ENCODE assay signal across 8 mouse cellular contexts in genomic region chr16:4679121-4680018, GRCm38 (mm10). TPM values are rescaled to one million over a fixed set of nuclear protein-coding genes. Genes with fewer than 3 reads are reported as not detected.
DNase-seq lines count a peak whose midpoint lies in the region; ATAC-seq and TF ChIP-seq lines count a peak whose summit lies in the region.

Gene Coro7, minus strand, starts transcription at chr16:4679777.

- no peaks in the 10 kb centered on the region for H3K27me3 ChIP-seq in embryonic facial prominence, embryonic 14.5 days (replicated peaks; ENCODE audit: control insufficient read depth, insufficient read depth, low read length)
- no peaks in the 10 kb centered on the region for H3K27me3 ChIP-seq in heart, adult 2 months (ENCODE audit: control insufficient read depth, insufficient read depth, low read length)
- no peaks in the 10 kb centered on the region for H3K27me3 ChIP-seq in limb, embryonic 13.5 days
- H3K27me3 ChIP-seq in midbrain, embryonic 16.5 days (ENCODE audit: control insufficient read depth, insufficient read depth, low read depth, low read length) = no peaks in the 10 kb centered on the region

- 0% methylated on average over 40 of the region's 47 CpGs for WGBS in embryonic facial prominence, embryonic 14.5 days
- WGBS in heart, adult 2 months = 1% methylated on average over 47 of the region's 47 CpGs
- under 1% methylated on average over 47 of the region's 47 CpGs for WGBS in limb, embryonic 13.5 days
- 0% methylated on average over 47 of the region's 47 CpGs for WGBS in midbrain, embryonic 16.5 days

- peak; percentile 75 for TF ChIP-seq POLR2A in heart, adult 2 months (IDR thresholded peaks at IDR 0.05; ENCODE audit: insufficient read depth, low read depth, low read length)

- no peak for TF ChIP-seq EP300 in heart, adult 2 months (IDR thresholded peaks at IDR 0.05; ENCODE audit: insufficient read depth, low read depth, low read length)

- ATAC-seq in embryonic facial prominence, embryonic 14.5 days (ENCODE audit: low read depth) = peak; percentile 90
- peak; percentile 91 for ATAC-seq in limb, embryonic 13.5 days (ENCODE audit: low FRiP score, low read depth)
- peak; percentile 87 for ATAC-seq in midbrain, embryonic 16.5 days

- peak; percentile 98 for DNase-seq in 3T3-L1 (ENCODE audit: low read depth, low spot score)
- DNase-seq in adrenal gland, postnatal 4 days (ENCODE audit: low spot score in 2 of 2) = peak; percentile 52 to 75
- DNase-seq in embryonic facial prominence, embryonic 14.5 days (ENCODE audit: low spot score) = peak; percentile 97
- DNase-seq in heart, adult 2 months = peak; percentile 90 to 94
- DNase-seq in kidney, adult 8-10 months = peak; percentile 94 to 95
- DNase-seq in spleen, postnatal 10 days (ENCODE audit: low spot score in 2 of 2) = peak; percentile 81 to 95

- H3K79me2 ChIP-seq in heart, adult 2 months (replicated peaks; ENCODE audit: control insufficient read depth, insufficient read depth, low read length) = peaks cover under 1% of the 10 kb centered on the region; the same call in 1 of the 2 replicates

- no peak for TF ChIP-seq CTCF in heart, adult 2 months (IDR thresholded peaks at IDR 0.05)

- peak within 1 kb of the TSS; percentile 93 for H3K4me2 ChIP-seq in embryonic facial prominence, embryonic 14.5 days (ENCODE audit: low read depth, low read length)
- peak within 1 kb of the TSS; percentile 95 for H3K4me2 ChIP-seq in limb, embryonic 13.5 days (replicated peaks)
- H3K4me2 ChIP-seq in midbrain, embryonic 16.5 days (ENCODE audit: low read length) = peak within 1 kb of the TSS; percentile 97

- peaks cover 21% of the 10 kb centered on the region for H3K36me3 ChIP-seq in embryonic facial prominence, embryonic 14.5 days (ENCODE audit: control insufficient read depth, insufficient read depth, low read length)
- H3K36me3 ChIP-seq in heart, adult 2 months (ENCODE audit: control insufficient read depth, insufficient read depth, low read length) = no peaks in the 10 kb centered on the region
- peaks cover 21% of the 10 kb centered on the region for H3K36me3 ChIP-seq in limb, embryonic 13.5 days
- H3K36me3 ChIP-seq in midbrain, embryonic 16.5 days (ENCODE audit: control insufficient read depth, insufficient read depth, low read length) = peaks cover 6% of the 10 kb centered on the region; the same call in 1 of the 2 replicates

- no peaks in the 10 kb centered on the region for H3K9me3 ChIP-seq in embryonic facial prominence, embryonic 14.5 days (ENCODE audit: control insufficient read depth, low read length)
- no peaks in the 10 kb centered on the region for H3K9me3 ChIP-seq in limb, embryonic 13.5 days
- no peaks in the 10 kb centered on the region for H3K9me3 ChIP-seq in midbrain, embryonic 16.5 days (replicated peaks; ENCODE audit: control insufficient read depth, low read length, poor library complexity, severe bottlenecking)

- H3K27ac ChIP-seq in embryonic facial prominence, embryonic 14.5 days (replicated peaks; ENCODE audit: low read depth, low read length) = peak within 1 kb of the TSS; percentile 33; the same call in 1 of the 2 replicates
- peak within 1 kb of the TSS; percentile 62 for H3K27ac ChIP-seq in heart, adult 2 months
- no peak within 1 kb of the TSS; the same call in 1 of the 2 replicates for H3K27ac ChIP-seq in limb, embryonic 13.5 days
- H3K27ac ChIP-seq in midbrain, embryonic 16.5 days (ENCODE audit: low read length) = 0 out of 2 replicates have a peak within 1 kb of the TSS, but pooled peaks have one; percentile 50

- intact Hi-C loops in heart, adult 2 months (cut with DNase I) = loop anchor here (2.0 to 10.0 kb wide), 2 partner anchors 111 to 185 kb away; partner anchors contain the start of gene Cdip1

- peaks cover 8% of the 10 kb centered on the region; the same call in 1 of the 2 replicates for H3K4me1 ChIP-seq in embryonic facial prominence, embryonic 14.5 days (ENCODE audit: control insufficient read depth, insufficient read depth, low read length)
- peaks cover 3% of the 10 kb centered on the region for H3K4me1 ChIP-seq in heart, adult 2 months (ENCODE audit: control insufficient read depth, insufficient read depth, low read length)
- peaks cover 21% of the 10 kb centered on the region for H3K4me1 ChIP-seq in limb, embryonic 13.5 days
- H3K4me1 ChIP-seq in midbrain, embryonic 16.5 days (ENCODE audit: control insufficient read depth, insufficient read depth, low read length) = peaks cover 18% of the 10 kb centered on the region

- H3K4me3 ChIP-seq in embryonic facial prominence, embryonic 14.5 days (ENCODE audit: low read depth, low read length) = peak within 1 kb of the TSS; percentile 72
- H3K4me3 ChIP-seq in heart, adult 2 months = peak within 1 kb of the TSS; percentile 88
- peak within 1 kb of the TSS; percentile 73 for H3K4me3 ChIP-seq in limb, embryonic 13.5 days
- peak within 1 kb of the TSS; percentile 77 for H3K4me3 ChIP-seq in midbrain, embryonic 16.5 days (ENCODE audit: low read depth, low read length)

- H3K9ac ChIP-seq in embryonic facial prominence, embryonic 14.5 days (ENCODE audit: low read depth, low read length) = peak within 1 kb of the TSS; percentile 72
- H3K9ac ChIP-seq in heart, adult 2 months (ENCODE audit: low read depth, low read length) = peak within 1 kb of the TSS; percentile 56
- peak within 1 kb of the TSS; percentile 81 for H3K9ac ChIP-seq in limb, embryonic 13.5 days
- H3K9ac ChIP-seq in midbrain, embryonic 16.5 days (ENCODE audit: low read depth, low read length) = peak within 1 kb of the TSS; percentile 86

RNA-seq across cellular contexts. Expression of gene Coro7, which starts in this region (rescaled TPM):
- 10 to 100 TPM; 32.8 to 42.6 TPM for total RNA-seq in adrenal gland, postnatal 4 days (2021)
- polyA plus RNA-seq in embryonic facial prominence, embryonic 14.5 days (2014; fragmentation: Nextera tagmentation; extraction: Ambion mirVana) = 11.5 and 16.1 TPM in 2 replicates
- total RNA-seq in heart, adult 2 months (2021) = 10 to 100 TPM; 14.6 to 15.9 TPM
- 20.8 and 22.8 TPM in 2 replicates for polyA plus RNA-seq in heart, adult 2 months (2012; rRNA removed)
- polyA plus RNA-seq in limb, embryonic 13.5 days (2015; fragmentation: Nextera tagmentation; extraction: Ambion mirVana) = 19.6 and 20.8 TPM in 2 replicates
- polyA plus RNA-seq in midbrain, embryonic 16.5 days (2015; fragmentation: Nextera tagmentation; extraction: Ambion mirVana) = 32.6 and 36.4 TPM in 2 replicates
